In genomic region chr2:116062761-116063441, GRCm38 (mm10) we compare ENCODE assay signal across 8 mouse cellular contexts. TPM values are rescaled to one million over a fixed set of nuclear protein-coding genes. Genes with fewer than 3 reads are reported as not detected.
DNase-seq lines count a peak whose midpoint lies in the region; ATAC-seq and TF ChIP-seq lines count a peak whose summit lies in the region.

No protein-coding gene starts in this region.

- no peaks in the 10 kb centered on the region for H3K9me3 ChIP-seq in hindbrain, postnatal 0 days (ENCODE audit: low read length)

- TF ChIP-seq POLR2A in embryonic fibroblast, embryonic 13.5 days (IDR thresholded peaks at IDR 0.05; ENCODE audit: low read depth, low read length) = no peak

- H3K27me3 ChIP-seq in hindbrain, postnatal 0 days (ENCODE audit: insufficient read depth, low read length) = 0 out of 2 replicates have a peak, but pooled peaks cover 14% of the 10 kb centered on the region

- no peak for TF ChIP-seq CTCF in embryonic fibroblast, embryonic 13.5 days (IDR thresholded peaks at IDR 0.05; ENCODE audit: borderline replicate concordance, insufficient read depth, low read length)
- TF ChIP-seq CTCF in hindbrain, postnatal 0 days (IDR thresholded peaks at IDR 0.05; ENCODE audit: low read depth) = no peak

- no peaks in the 10 kb centered on the region for H3K36me3 ChIP-seq in hindbrain, postnatal 0 days (ENCODE audit: insufficient read depth, low read length)

- WGBS in hindbrain, postnatal 0 days = under 1% methylated on average over 36 of the region's 36 CpGs

- peak overlapping the region; percentile 72 for H3K4me2 ChIP-seq in hindbrain, postnatal 0 days (ENCODE audit: low read depth, low read length)

- H3K27ac ChIP-seq in embryonic fibroblast, embryonic 13.5 days (ENCODE audit: insufficient read depth, low read length) = peak overlapping the region; percentile 78
- H3K27ac ChIP-seq in hindbrain, postnatal 0 days = peak overlapping the region; percentile 81

- DNase-seq in right cerebral cortex, postnatal 4 days = peak; percentile 45
- no peak for DNase-seq in right cerebral cortex, postnatal 36 days (ENCODE audit: low spot score in 2 of 2)
- DNase-seq in hindbrain, postnatal 0 days (ENCODE audit: low spot score) = peak; percentile 39
- peak; percentile 30 to 36 for DNase-seq in lung, postnatal 4 days
- DNase-seq in frontal cortex, adult 2 months (ENCODE audit: extremely low spot score in 1 of 2, low spot score in 1 of 2) = no peak
- no peak for DNase-seq in urinary bladder, postnatal 4 days (ENCODE audit: low spot score in 2 of 2)
- DNase-seq in frontal cortex, postnatal 14 days (ENCODE audit: low spot score in 2 of 2) = no peak

- H3K9ac ChIP-seq in hindbrain, postnatal 0 days (replicated peaks; ENCODE audit: low read length) = peak overlapping the region; percentile 69

- ATAC-seq in hindbrain, postnatal 0 days = no peak

- H3K4me3 ChIP-seq in embryonic fibroblast, embryonic 13.5 days (ENCODE audit: insufficient read depth, low read length) = peak overlapping the region; percentile 96
- H3K4me3 ChIP-seq in hindbrain, postnatal 0 days (ENCODE audit: low read length) = peak overlapping the region; percentile 51

- H3K4me1 ChIP-seq in embryonic fibroblast, embryonic 13.5 days (ENCODE audit: control insufficient read depth, insufficient read depth, low read length) = no peaks in the 10 kb centered on the region; the same call in 1 of the 2 replicates
- H3K4me1 ChIP-seq in hindbrain, postnatal 0 days (ENCODE audit: insufficient read depth, low read length) = no peaks in the 10 kb centered on the region

RNA-seq across cellular contexts. Expression of gene Meis2, which starts 2.7 kb away (rescaled TPM):
- 46.7 and 65.5 TPM in 2 replicates for polyA plus RNA-seq in embryonic fibroblast, embryonic 13.5 days (2011; ENCODE audit: insufficient read length, low read depth, missing spikeins)
- 132 and 133 TPM in 2 replicates for total RNA-seq in hindbrain, postnatal 0 days (2014; rRNA removed)
- polyA plus RNA-seq in hindbrain, postnatal 0 days (2015; fragmentation: Nextera tagmentation; extraction: Ambion mirVana) = 94.4 and 105 TPM in 2 replicates
- 372 and 452 TPM in 2 replicates for polyA plus RNA-seq in frontal cortex, adult 2 months (2012; rRNA removed)

Comparison
In these comparisons a context has a peak if more than half of its experiments do, and no peak if none do; other contexts are left out.
1. DNase-seq: peak in right cerebral cortex, postnatal 4 days (single experiment), hindbrain, postnatal 0 days (single experiment) and lung, postnatal 4 days (2 of 2); none in right cerebral cortex, postnatal 36 days (0 of 2), frontal cortex, adult 2 months (0 of 2), urinary bladder, postnatal 4 days (0 of 2) and frontal cortex, postnatal 14 days (0 of 2).